Mouse (Mus musculus) thymus, adult 2 months (tissue): ENCODE data around the gene Slc6a9. TPM values are rescaled to one million over a fixed set of nuclear protein-coding genes. Genes with fewer than 3 reads are reported as not detected.

ENCODE experiments used
- DNase-seq: peaks from one replicate; pipeline ENCODE4 v3.0.0; 2021
- H3K27ac ChIP-seq: fragments of 200-500 bp; 2 replicates; pipeline ENCODE4 v1.5.1; 2012; ENCODE audit warnings: low read length, control low read depth; ENCODE audit not compliant: control insufficient read depth, insufficient read depth
- H3K27me3 ChIP-seq: fragments of 200-500 bp; 2 replicates; pipeline ENCODE4 v1.6.1; 2012; ENCODE audit warnings: mild to moderate bottlenecking, low read length, moderate library complexity, mixed read lengths; ENCODE audit not compliant: control insufficient read depth, insufficient read depth
- H3K36me3 ChIP-seq: fragments of 200-500 bp; 2 replicates; pipeline ENCODE4 v1.6.1; 2012; ENCODE audit warnings: mild to moderate bottlenecking, low read length, moderate library complexity; ENCODE audit not compliant: control insufficient read depth, insufficient read depth
- H3K4me1 ChIP-seq: fragments of 200-500 bp; replicated peaks from 2 replicates; pipeline ENCODE4 v1.6.1; 2012; ENCODE audit warnings: low read length; ENCODE audit not compliant: control insufficient read depth, insufficient read depth
- H3K4me3 ChIP-seq: fragments of 200-500 bp; 2 replicates; pipeline ENCODE4 v1.5.1; 2012; ENCODE audit warnings: mild to moderate bottlenecking, low read length, control low read depth, moderate library complexity; ENCODE audit not compliant: control insufficient read depth, insufficient read depth
- CTCF ChIP-seq: fragments of 200-500 bp; IDR thresholded peaks from 2 replicates; pipeline ENCODE4 v1.5.1; 2012; ENCODE audit warnings: mild to moderate bottlenecking, control low read depth, low read length, moderate library complexity, borderline replicate concordance; ENCODE audit not compliant: control insufficient read depth, poor library complexity, insufficient read depth; ENCODE audit errors: extremely low read depth
- POLR2A ChIP-seq: fragments of 200-500 bp; IDR thresholded peaks from 2 replicates; pipeline ENCODE4 v1.6.1; 2012; ENCODE audit warnings: mild to moderate bottlenecking, low read length, control low read depth, moderate library complexity; ENCODE audit not compliant: control insufficient read depth, poor library complexity, insufficient read depth; ENCODE audit errors: extremely low read depth
- WGBS: fragments of 180-500 bp; shearing (Covaris S2); methylation state at CpG from one replicate; pipeline ENCODE4 v1.1.7; 2018; 5-methylcytosine and 5-hydroxymethylcytosine counted together
- polyA plus RNA-seq: library from polyadenylated mRNA; depleted of rRNA; stranded (reverse); fragments of >200 nt; gene quantifications from 2 replicates; pipeline ENCODE4 v1.2.3, GENCODE M21; 2012

Slc6a9 gene
- polyA plus RNA-seq, 1 experiment, result 8.2 TPM

GRCm38 (mm10) chr4:117847011-117847410 lies 12.7 kb downstream of the Slc6a9 start:
- Histone ChIP-seq H3K27ac (no peak overlapping the region), H3K27me3 (no peaks in the 10 kb centered on the region), H3K4me3 (no peak overlapping the region), H3K4me1 (no peaks in the 10 kb centered on the region), H3K36me3 (no peaks in the 10 kb centered on the region)
- WGBS, result 94% methylated on average over 2 of the region's 2 CpGs
- TF ChIP-seq CTCF, result no peak
- TF ChIP-seq POLR2A, result no peak
- DNase-seq, result no peak

- Histone ChIP-seq H3K4me1 (no peaks in the 10 kb centered on the region), H3K4me3 (no peak overlapping the region), H3K27ac (no peak overlapping the region), H3K27me3 (no peaks in the 10 kb centered on the region), H3K36me3 (no peaks in the 10 kb centered on the region)
- no peak for DNase-seq
- 88% methylated on average over 17 of the region's 17 CpGs for WGBS
- no peak for TF ChIP-seq POLR2A
- TF ChIP-seq CTCF, result no peak
Measured at GRCm38 (mm10) chr4:117849063-117849462, 14.8 kb downstream of the Slc6a9 start.

- H3K4me3 ChIP-seq, result no peak overlapping the region
- TF ChIP-seq POLR2A, result no peak
- H3K36me3 ChIP-seq, result no peaks in the 10 kb centered on the region
- no peak overlapping the region for H3K27ac ChIP-seq
- WGBS, result 98% methylated on average over 5 of the region's 5 CpGs
- DNase-seq, result no peak
- H3K27me3 ChIP-seq, result no peaks in the 10 kb centered on the region
- no peaks in the 10 kb centered on the region for H3K4me1 ChIP-seq
Measured at GRCm38 (mm10) chr4:117849506-117849905, 15.2 kb downstream of the Slc6a9 start.

GRCm38 (mm10) chr4:117850176-117850575 lies 15.9 kb downstream of the Slc6a9 start:
- WGBS, result 91% methylated on average over 7 of the region's 7 CpGs
- no peak for DNase-seq
- no peak overlapping the region for H3K4me3 ChIP-seq
- H3K4me1 ChIP-seq, result no peaks in the 10 kb centered on the region
- H3K36me3 ChIP-seq, result no peaks in the 10 kb centered on the region
- TF ChIP-seq POLR2A (no peak), CTCF (no peak)
- no peak overlapping the region for H3K27ac ChIP-seq
- H3K27me3 ChIP-seq, result no peaks in the 10 kb centered on the region

- no peak for TF ChIP-seq CTCF
- no peak for TF ChIP-seq POLR2A
- Histone ChIP-seq H3K27me3 (no peaks in the 10 kb centered on the region), H3K4me3 (no peak overlapping the region), H3K27ac (no peak overlapping the region), H3K36me3 (no peaks in the 10 kb centered on the region), H3K4me1 (no peaks in the 10 kb centered on the region)
- WGBS, result 86% methylated on average over 7 of the region's 7 CpGs
- no peak for DNase-seq
Measured at GRCm38 (mm10) chr4:117850871-117851270, 16.6 kb downstream of the Slc6a9 start.

GRCm38 (mm10) chr4:117852152-117852868 lies 18.0 kb downstream of the Slc6a9 start:
- no peak overlapping the region for H3K27ac ChIP-seq
- H3K27me3 ChIP-seq, result no peaks in the 10 kb centered on the region
- WGBS, result 91% methylated on average over 10 of the region's 10 CpGs
- H3K4me3 ChIP-seq, result no peak overlapping the region
- H3K4me1 ChIP-seq, result no peaks in the 10 kb centered on the region
- DNase-seq, result no peak
- TF ChIP-seq CTCF (no peak), POLR2A (no peak)
- H3K36me3 ChIP-seq, result no peaks in the 10 kb centered on the region

- no peaks in the 10 kb centered on the region for H3K27me3 ChIP-seq
- H3K4me3 ChIP-seq, result no peak overlapping the region
- no peaks in the 10 kb centered on the region for H3K4me1 ChIP-seq
- 94% methylated on average over 9 of the region's 9 CpGs for WGBS
- no peak for TF ChIP-seq CTCF
- no peak for TF ChIP-seq POLR2A
- H3K27ac ChIP-seq, result no peak overlapping the region
- H3K36me3 ChIP-seq, result no peaks in the 10 kb centered on the region
- no peak for DNase-seq
Measured at GRCm38 (mm10) chr4:117855146-117855545, 20.8 kb downstream of the Slc6a9 start.

- H3K36me3 ChIP-seq, result no peaks in the 10 kb centered on the region
- TF ChIP-seq CTCF, result peak; percentile 66; the same call in 1 of the 2 replicates
- no peak for TF ChIP-seq POLR2A
- H3K4me3 ChIP-seq, result no peak overlapping the region
- 77% methylated on average over 3 of the region's 3 CpGs for WGBS
- peaks cover 3% of the 10 kb centered on the region for H3K4me1 ChIP-seq
- no peaks in the 10 kb centered on the region for H3K27me3 ChIP-seq
- DNase-seq, result peak; percentile 65
- H3K27ac ChIP-seq, result no peak overlapping the region
Measured at GRCm38 (mm10) chr4:117858794-117859193, 24.5 kb downstream of the Slc6a9 start.
